Mouse (Mus musculus) cerebellum, adult 9-11 months (tissue): ENCODE results near the gene Gm19410.

Experiments
- DNase-seq: peaks from one replicate; pipeline ENCODE4 v3.0.0; 2022

Gm19410 gene

GRCm38 (mm10) chr8:35765499-35766193 lies at the start of gene Gm19410:
Gene Gm19410, plus strand, starts transcription at chr8:35765790.
- DNase-seq = no peak

- no peak for DNase-seq
Observed at GRCm38 (mm10) chr8:35730776-35731175, 34.8 kb upstream of the Gm19410 start.

GRCm38 (mm10) chr8:35735438-35735837 lies 30.2 kb upstream of the Gm19410 start:
- DNase-seq = no peak

- DNase-seq = no peak
Observed at GRCm38 (mm10) chr8:35756202-35756601, 9.4 kb upstream of the Gm19410 start.

- no peak for DNase-seq
Observed at GRCm38 (mm10) chr8:35765020-35765419, 570 bp upstream of the Gm19410 start.

GRCm38 (mm10) chr8:35773508-35773907 lies 7.9 kb downstream of the Gm19410 start:
- peak; percentile 6 for DNase-seq
